Mouse (Mus musculus) left cerebral cortex, postnatal 14 days (tissue): ENCODE results near the gene Unc13d. TPM values are rescaled to one million over a fixed set of nuclear protein-coding genes. Genes with fewer than 3 reads are reported as not detected.
A peak's percentile ranks its signal among the peaks of the same experiment; 100 is the strongest.

Experiments
- DNase-seq, 2 experiments: peaks; one replicate each; pipeline ENCODE4 v3.0.0; 2021 to 2022; ENCODE audit warnings: low spot score in 2 of 2, mixed read lengths in 1 of 2
- intact Hi-C: fragments of 180-260 bp; cut with DNase I; formaldehyde crosslinking; loops from one replicate; pipeline ENCODE4 v1.15.1; 2025
- total RNA-seq, 2 experiments: library from RNA; stranded (reverse); gene quantifications; 2 replicates each; pipeline ENCODE4 v1.2.3; 2021

Unc13d gene
- total RNA-seq, 2 experiments from 2014 or later, result 0.46 to 0.55 TPM

DNA sequence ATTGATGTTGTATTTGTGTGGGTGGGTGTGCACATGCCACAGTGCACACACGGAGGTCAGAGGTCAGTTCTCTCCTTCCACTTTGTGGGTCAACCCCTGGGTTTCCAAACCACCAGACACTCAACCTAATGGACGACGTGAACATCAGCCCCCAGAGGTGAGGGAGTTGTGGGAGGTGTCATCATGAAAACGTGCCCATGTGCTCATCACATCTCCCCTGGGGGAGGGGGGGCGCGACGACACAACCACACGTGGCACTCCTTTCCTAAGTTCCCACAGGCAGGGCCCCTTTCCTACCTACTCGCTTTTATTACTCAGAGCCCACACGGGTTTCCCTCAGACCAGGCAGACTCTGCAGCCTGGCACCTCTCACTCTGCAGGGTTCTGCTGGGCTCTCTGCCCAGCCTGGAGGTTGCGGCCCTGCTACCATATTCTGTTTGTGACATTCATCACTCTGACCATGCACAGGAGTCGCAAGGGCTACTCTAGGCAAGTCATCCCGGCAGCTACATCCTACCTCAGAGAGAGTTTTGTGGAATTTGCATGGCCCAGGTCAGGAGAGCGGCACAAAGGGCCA lies 5.4 kb upstream of the Unc13d start:
- intact Hi-C loops, result loop anchor here (5.0 kb wide), 1 partner anchor 66 kb away; no protein-coding TSS in a partner anchor
- no peak for DNase-seq

DNA sequence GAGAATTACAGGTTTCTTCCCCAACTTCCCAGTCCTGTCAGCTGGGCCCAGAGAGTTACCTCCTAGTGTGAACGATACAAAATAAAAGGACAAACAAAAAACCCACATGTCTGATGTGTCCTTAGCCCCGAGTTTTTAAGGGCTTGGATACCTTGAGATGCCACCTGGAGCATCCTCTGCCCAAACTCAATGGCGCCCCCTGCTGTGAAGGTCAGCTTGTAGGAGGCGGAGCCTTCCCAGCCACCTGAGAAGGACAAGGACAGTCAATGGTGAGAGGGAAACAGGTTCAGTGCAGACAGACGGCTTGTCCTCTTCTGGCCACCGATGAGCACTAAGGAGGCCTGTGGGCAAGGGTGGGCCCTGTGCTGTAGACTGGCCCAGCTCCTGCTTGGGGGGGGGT lies 3.3 kb upstream of the Unc13d start:
- intact Hi-C loops, result loop anchor here (5.0 kb wide), 1 partner anchor 64 kb away; no protein-coding TSS in a partner anchor
- DNase-seq, result no peak

DNA sequence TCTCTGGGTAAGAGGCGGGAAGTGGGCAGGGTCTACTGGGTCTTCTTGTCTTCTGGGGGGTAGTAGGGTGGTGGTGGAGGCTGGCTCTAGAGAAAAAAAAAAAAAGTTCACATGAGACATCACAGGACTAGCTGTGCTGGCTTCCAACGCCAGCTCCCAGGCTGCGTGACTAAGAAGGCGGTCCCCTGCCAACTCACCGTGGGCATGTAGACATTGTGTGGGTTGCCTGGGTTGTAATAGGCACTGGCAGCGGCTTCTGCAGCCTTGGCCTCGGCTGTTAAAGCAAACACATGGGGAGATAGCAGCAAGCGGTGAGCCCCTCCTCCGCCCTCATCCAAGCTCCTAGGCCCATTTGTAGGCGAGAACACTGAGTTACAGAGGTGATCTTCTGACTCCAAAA lies 1.8 kb upstream of the Unc13d start:
- peak; percentile 65 to 78 for DNase-seq
- intact Hi-C loops, result no loop called here

DNA sequence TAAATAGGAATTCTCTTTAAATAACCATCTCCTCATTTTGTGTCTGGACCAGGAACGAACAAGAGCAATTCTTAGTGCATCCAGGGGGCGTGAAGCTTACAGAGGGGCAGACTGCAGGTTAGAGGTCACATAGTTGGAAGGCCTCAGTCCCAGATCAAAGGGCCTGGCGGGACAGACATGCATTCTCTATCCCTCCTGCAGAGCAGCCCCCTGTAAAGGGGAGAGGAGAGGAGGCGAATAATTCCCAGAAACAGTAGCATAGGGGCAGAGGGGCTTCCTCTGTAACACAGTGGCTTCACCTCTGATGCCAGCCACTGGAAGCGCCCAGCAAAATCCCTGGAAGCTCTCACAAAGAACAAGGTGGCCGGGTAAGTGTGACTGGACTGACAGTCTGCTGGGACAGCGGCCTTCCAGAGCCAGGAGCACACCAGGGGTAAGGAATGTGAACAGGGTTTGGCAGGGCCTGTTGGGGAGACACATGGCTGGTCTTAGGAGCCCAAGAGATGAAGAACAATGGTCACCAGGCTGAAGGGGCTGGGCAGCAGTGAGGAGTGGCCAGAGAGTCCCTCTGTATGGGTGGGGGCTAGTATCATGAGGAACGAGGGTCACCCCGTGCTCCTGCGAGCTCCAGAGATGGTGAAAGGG lies 1.0 kb upstream of the Unc13d start:
- no peak for DNase-seq
- intact Hi-C loops, result no loop called here

DNA sequence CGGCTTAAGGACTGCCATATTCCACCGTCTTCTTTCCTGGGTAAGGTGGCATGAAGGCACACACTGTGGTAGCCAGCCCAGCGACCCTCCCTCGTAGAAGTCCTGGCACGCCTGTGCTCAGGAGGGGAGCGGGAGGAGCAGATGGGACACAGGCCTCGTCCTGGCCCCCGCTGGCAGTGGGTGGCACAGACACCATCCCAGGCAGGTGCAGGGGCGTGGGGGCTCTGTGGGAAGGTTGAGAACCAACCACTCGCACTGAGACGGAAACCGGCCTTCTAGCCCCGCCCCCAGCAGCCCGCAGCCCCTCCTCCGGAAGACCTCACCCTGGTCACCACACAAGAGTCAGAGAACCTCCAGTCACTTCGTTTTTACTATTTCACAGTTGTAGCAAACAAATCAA lies 460 bp upstream of the Unc13d start:
- DNase-seq, result no peak
- intact Hi-C loops, result no loop called here

DNA sequence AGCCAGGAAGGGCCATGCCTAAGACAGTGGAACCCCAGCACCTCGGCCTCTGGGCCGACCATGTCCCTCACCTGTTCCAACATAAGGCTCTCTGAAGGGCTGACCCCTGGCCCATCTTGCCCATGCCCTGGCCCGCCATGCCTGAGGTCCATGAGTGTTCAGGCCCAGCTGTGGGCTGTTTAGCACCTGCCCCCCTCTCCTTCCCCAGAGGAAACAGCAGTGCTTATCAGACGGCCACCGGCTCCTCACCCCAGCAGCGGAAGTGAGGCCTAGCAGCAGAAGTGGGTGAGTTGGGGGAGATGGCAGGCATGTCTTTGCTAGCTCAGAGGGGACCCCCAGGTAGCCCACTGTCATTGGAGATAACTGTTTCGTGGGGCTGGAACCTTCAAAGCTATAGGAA lies 925 bp downstream of the Unc13d start:
- intact Hi-C loops, result no loop called here

DNA sequence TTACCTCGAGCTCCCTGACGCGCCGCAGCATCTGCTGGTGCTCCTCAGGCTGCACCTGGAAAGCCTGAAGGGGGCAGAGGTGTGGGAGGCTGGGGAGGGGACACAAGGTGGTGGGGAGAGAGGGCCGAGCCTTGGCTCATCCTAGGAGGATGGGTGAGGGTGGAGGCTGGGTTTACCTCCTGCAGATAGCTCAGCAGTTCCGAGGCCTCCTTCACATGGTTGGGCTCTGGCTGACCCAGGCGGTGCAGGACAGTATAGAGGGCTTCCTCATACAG lies 1.6 kb downstream of the Unc13d start:
- no peak for DNase-seq
- intact Hi-C loops, result no loop called here

More for the DNA sequence above, 925 bp downstream of the Unc13d start:
- DNase-seq, result no peak

DNA sequence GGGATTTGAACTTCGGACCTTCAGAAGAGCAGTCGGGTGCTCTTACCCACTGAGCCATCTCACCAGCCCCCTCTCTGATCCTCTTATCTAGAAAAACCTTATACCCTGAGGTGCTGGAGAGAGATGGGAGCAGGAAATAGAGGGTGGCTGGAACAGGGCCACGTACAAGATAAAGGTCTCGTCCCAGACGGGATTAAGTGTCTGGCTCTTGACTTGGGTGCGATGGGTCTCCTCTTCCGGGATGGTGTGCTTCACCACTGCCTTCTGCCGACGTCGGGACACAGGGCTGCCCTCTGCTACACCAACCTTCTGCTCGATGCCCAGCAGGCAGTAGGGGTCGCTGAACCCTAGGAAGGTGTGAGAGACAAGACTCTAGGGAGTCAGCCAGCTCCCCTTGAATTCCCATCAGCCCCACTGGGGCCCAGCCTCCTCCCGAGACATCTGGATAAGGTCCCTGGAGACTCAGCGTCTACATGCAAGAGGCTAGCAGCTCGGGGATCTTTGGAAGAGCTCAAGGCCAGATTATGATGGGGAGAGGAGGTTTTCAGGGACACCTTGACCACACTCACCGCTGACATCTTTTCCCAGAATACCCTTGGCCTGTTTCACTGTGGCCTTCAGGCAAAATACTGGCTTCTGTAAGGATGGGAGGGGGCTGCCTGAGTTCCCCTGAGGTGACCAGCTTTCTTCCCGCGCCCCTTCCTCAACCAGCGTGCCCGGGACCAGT lies 2.1 kb downstream of the Unc13d start:
- intact Hi-C loops, result no loop called here
- no peak for DNase-seq

DNA sequence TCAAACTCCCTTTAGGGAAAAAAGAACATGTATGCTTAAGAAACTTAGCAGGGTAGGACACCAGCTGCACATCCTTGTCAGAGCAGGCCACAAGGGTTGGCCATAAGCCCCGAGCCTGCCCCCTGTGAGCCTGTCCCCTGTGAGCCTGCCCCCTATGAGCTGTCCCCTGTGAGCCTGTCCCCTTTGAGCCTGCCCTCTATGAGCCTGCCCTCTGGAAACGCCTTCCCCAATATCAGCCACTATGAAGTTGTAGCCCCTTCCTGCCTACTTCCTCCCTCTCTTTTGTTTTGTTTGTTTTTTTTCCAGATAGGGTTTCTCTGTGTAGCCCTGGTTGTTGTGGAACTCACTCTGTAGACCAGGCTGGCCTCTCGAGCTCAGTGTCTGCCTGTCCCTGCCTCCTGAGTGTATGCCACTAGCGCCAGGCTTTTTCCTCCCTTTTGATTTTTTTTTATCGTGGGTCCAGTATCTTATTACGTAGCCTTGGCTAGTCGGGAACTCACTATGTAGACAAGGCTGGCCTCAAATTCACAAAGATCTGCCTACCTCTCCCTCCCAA lies 3.2 kb downstream of the Unc13d start:
- intact Hi-C loops, result no loop called here
- DNase-seq, result no peak

DNA sequence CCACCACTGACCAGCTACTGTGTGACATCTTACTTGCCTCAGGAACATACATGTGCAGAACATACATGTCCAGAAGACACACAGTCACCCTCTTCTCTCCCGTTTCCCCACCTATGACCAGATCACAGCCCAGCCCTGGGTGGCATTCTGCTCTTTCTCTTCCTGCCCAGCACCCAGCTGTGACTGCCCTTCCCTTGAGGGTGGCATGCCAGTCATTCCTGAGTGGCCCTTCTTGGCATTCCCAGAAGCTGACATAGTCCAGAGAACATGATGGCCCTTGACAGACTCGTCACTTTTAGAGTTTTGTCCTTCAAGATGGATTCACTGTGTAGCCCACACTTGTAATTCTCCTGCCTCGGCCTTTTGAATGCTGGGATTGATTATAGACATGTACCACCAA lies 5.2 kb downstream of the Unc13d start:
- intact Hi-C loops, result no loop called here
- no peak for DNase-seq

DNA sequence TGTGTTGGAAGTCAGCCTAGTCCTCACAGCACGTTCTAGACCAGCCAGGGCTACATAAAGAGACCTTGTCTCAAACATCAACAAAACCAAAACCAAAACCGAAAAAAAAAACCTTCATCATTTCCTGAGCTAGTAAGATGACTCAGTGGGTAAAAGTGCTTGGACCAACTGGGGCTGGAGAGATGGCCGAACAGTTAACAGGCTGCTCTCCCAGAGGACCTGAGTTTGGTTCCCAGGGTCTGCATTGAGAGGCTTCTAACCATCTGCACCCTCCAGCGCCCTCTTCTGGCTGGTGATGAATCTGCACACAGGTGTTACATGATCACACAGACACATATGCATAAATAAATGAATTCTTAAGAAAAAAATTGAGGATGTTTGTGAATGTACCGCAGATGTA lies 6.3 kb downstream of the Unc13d start:
- no peak for DNase-seq
- intact Hi-C loops, result no loop called here

DNA sequence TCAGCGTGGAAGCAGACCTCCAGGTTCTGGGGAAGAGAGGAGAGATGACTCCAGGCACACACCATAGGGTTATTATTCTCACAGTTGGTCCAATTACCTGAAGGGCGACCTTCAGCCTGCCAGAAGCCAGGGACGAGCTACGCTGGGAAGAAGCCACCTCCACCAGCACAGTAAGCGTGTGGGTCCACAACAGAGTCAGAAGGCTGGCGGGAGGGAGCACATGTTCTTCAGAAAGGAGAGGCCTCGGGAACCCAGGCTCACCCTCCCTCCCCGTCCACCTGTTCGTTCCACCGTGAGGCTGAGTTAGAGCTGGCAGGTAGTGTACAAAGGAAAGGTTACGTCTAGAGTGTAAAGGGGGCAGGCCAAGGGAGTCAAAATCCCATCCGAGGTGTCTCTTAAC lies 12.4 kb downstream of the Unc13d start:
- intact Hi-C loops, result no loop called here

DNA sequence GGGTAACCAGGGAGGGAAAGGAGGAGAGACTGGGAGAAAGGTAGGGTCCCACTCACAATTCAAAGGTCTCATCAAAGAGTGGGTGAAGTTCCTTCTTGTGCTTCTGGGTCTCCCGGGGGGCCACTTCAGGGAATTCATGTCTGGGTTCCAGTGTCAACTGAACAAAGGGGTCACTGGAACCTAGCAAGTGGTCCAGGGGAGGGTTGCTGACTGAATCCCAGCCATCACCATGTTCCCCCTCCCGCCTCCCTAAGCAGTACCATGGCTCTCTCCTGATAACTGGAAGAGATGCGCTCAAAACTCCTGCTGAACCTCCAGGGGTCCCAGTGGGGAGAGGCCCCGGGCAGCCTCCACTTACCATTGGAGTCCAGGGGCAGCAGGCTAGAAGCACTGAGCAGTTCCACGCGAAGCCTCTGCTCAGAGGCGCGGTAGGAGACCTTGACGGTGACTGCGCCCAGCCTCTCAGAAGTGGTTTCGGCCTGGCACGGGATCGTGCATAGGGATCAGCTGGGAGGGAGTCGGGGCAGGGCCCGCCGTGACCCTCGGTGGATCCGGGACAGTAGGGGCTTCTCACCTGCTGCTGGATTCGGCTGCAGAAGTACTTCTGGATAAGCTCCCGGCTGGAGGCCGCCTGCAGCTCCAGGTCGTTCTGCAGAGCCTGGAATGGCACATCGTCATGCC lies 13.4 kb downstream of the Unc13d start:
- intact Hi-C loops, result no loop called here
- no peak for DNase-seq

More for the DNA sequence above, 12.4 kb downstream of the Unc13d start:
- DNase-seq, result no peak

DNA sequence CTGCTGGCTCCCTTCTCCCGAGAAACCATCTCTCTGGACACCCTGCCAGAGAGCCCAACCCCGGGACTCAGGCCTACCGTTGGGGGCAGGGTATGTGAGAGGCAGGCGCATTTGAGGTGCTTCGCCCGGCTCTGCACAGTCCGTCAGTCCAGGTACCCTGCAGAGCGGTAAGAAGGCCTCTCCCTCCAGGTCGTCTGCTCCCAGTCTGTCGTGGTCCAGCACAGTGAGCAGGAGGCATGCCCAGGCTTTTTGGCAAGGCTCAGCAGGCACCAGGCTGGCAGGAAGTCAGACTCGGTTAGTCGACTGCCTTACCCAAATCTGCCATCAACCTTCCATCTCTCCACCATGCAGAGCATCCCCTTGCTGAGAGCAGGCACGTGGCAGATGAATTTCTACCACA lies 14.2 kb downstream of the Unc13d start:
- intact Hi-C loops, result no loop called here
- DNase-seq, result no peak

DNA sequence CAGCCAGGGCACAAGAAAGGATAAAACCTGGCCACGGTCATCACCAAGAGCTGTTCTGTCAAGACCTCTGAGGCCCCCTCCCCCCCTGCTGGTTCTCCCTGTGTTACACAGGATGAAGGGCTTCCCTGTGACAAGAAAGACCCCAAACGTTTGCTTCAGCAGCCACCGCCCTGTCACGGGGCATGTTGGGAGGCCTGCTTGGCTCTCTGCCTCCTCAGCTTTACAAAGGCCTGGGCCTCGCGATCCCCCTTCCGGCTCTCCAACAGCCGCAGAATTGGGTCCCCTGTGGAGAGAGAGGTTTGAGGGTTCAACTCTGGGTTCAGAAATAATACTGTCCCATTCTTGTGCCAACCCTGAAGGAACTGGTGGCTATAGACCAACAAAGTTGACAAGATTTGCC lies 15.2 kb downstream of the Unc13d start:
- DNase-seq, result no peak
- intact Hi-C loops, result no loop called here

DNA sequence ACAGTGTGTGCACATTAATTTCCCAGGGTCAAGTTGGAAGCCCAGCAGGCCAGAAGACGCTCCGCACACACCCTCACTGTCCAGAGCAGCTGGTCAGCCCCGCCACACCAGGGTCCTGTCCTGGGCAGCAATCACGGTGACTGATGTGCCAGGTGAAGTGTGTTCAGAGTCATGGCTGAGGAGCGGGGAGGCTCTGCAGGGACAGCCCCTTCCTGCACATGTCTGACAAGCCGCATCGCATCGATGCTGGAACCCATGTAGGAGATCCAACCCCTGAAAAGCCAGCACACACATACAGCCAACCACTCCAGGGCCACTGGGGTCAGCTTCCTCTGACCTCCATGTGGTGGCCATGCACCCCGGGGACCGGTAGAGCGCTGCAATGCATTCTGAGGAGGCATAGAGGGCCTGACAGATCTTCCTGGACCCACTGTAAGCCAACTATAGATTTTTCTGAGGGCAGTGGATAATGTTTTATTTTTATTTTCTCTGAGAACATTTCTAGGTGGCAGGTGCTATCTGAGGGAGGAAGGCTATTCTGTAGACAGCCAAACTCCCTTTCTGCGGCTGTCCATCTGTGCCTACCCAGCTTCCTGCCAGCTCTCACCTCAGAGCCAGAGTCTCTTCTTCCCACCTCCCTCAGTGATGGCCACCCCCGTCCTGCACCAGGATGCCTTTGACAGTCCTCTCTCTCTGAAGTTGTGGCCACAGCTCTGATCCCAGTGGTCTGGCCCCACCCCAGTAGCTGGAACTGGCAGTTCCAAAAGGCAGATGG lies 15.9 kb downstream of the Unc13d start:
- intact Hi-C loops, result no loop called here
- peak in 1 of 2 experiments; percentile 32 for DNase-seq

DNA sequence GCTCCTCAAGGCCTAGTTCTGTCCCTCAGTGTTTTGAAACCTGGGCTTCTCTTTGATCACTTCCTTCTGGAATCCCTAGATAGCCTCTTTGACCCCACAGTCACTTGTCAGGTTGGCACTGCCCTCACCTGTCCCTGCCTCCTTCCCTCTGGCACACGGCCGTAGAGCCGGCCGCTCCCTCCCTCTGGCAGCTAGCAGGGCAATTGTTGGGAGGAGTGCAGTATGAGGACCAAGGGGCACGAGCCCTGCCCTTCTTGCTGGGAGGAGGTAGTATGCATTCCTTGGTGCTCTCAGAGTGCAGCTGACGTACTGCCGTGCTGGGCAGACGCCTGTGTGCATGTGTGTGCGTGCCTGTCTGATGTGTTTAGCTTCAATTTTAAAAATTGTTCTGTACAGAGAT lies 17.2 kb downstream of the Unc13d start:
- no peak for DNase-seq
- intact Hi-C loops, result no loop called here

DNA sequence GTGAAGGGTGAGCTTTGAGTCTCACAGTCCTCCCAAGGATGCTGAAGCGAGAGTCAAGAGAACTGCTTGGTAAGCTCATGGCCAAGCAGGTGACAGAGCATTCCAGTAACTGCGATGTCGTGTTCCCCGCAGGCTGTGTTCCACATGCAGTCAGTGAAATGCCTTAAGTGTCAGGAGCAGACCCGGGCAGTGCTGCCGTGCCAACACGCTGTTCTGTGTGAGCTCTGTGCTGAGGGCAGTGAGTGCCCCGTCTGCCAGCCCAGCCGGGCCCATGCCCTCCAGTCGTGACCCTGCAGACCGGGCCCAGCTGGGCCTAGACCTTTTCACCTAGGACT lies 18.1 kb downstream of the Unc13d start:
- intact Hi-C loops, result no loop called here
- no peak for DNase-seq

DNA sequence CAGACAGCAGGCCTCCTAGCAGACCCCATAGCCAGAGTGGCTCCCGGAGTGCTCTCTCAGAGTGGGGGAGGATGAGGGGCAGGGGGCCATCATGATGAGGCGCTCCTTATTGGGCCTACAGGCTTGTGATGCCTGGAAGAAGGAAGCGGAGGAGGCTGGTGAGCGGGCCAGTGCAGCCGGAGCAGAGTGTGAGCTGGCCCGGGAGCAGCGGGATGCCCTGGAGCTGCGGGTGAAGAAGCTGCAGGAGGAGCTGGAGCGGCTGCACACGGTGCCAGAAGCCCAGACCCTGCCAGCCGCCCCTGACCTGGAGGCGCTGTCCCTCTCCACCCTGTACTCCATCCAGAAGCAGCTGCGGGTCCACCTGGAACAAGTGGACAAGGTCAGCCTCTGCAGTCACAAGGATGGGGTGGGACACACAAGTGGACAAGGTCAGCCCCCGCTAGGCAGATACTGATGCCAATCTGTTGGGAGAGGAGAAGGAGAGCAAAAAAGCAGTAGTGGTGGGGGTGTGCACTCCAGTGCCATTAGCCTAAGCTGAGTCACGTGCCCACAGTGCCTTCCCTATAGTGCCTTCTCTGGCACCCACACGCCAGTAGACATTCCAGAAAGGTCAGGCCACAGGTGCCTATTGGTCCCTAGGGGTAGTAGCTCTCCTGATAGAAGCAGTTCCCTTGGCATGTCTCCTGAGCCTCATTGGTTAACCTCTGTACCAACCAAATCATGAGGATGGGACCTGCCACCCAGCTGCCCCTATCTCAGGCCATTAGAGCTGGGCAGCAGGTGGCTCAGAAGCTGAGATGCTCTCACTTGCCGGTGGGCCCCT lies 18.7 kb downstream of the Unc13d start:
- intact Hi-C loops, result no loop called here
- no peak for DNase-seq
